Mouse (Mus musculus) forebrain, embryonic 12.5 days (tissue): ENCODE data around the gene Slc2a9. TPM values are rescaled to one million over a fixed set of nuclear protein-coding genes. Genes with fewer than 3 reads are reported as not detected.
"Not testable (repeated sequence)": the region's sequence is repeated elsewhere in the genome, so short reads cannot be mapped to it uniquely, and the experiment has no call there.

Experiments used
- ATAC-seq: fragments of 200-750 bp; cut with Nextera tagmentation; 2 replicates; pipeline ENCODE4 v1.8.0; 2017; ENCODE audit warnings: moderate TSS enrichment; ENCODE audit not compliant: low FRiP score
- H3K27ac ChIP-seq: fragments of 300-500 bp; sonication (generic); 2 replicates; pipeline ENCODE4 v1.5.1; 2016; ENCODE audit warnings: mild to moderate bottlenecking
- H3K27me3 ChIP-seq: fragments of 300-500 bp; sonication (generic); 2 replicates; pipeline ENCODE4 v1.6.1; 2016; ENCODE audit warnings: mild to moderate bottlenecking
- H3K36me3 ChIP-seq: fragments of 300-500 bp; sonication (generic); replicated peaks from 2 replicates; pipeline ENCODE4 v1.6.1; 2016; ENCODE audit warnings: mild to moderate bottlenecking
- H3K4me1 ChIP-seq: fragments of 300-500 bp; sonication (generic); 2 replicates; pipeline ENCODE4 v1.6.1; 2016
- H3K4me2 ChIP-seq: fragments of 300-500 bp; sonication (generic); 2 replicates; pipeline ENCODE4 v1.6.1; 2016; ENCODE audit warnings: mild to moderate bottlenecking, moderate library complexity
- H3K4me3 ChIP-seq: fragments of 300-500 bp; sonication (generic); replicated peaks from 2 replicates; pipeline ENCODE4 v1.5.1; 2016; ENCODE audit warnings: mild to moderate bottlenecking
- H3K9ac ChIP-seq: fragments of 300-500 bp; sonication (generic); 2 replicates; pipeline ENCODE4 v1.6.1; 2016; ENCODE audit warnings: mild to moderate bottlenecking
- H3K9me3 ChIP-seq: fragments of 300-500 bp; sonication (generic); 2 replicates; pipeline ENCODE4 v1.6.1; 2016
- WGBS: fragments of 180-500 bp; shearing (Covaris S2); methylation state at CpG from one replicate; pipeline ENCODE4 v1.1.7; 2016; 5-methylcytosine and 5-hydroxymethylcytosine counted together
- polyA plus RNA-seq: library from polyadenylated mRNA; unstranded; fragments of >200 nt; fragmentation: Nextera tagmentation; extraction: Ambion mirVana; gene quantifications from 2 replicates; pipeline ENCODE4 v1.2.1, GENCODE M21; 2016

The Slc2a9 gene
- polyA plus RNA-seq, 1 experiment from 2014 or later = 0.29 TPM

DNA sequence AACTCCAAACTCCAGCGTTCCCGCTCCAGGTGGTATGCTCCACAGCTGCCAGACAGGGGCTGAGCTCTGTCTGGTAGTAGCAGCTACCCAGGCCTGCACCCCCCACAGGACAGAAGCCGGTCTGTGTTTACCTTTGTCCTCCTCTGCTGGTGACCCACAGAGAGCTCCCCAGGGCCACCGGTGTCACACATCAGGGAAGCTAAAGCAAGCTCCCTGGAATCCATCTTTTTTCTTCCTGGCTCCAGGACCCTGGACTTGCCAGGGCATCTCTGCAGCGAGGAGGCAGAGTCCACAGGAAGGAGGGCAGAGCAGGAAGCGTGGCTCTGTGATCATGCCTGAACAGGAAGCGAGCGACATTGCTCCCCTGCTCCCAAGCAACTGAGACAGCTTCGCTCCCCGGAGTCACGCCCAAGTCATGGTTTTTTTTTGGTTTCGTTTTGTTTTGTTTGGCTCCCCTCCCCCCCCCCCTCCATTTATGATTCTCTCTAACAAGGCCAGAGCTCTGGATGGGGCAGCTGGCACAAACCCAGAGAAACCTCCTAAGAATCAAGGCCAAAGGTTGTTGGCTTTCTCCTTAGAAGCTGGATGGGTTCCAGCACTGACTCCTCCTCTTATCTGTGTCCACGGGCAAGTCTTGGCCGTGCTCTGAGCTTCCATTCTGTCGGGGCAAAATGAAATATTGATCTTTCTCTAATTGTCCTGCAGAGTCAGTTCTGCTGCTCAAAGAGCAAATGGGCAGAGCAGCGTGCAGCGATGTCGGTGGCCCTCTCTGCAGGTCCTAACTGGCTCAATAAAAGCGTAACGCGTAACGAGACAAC lies 22.8 kb downstream of the Slc2a9 start:
- peak overlapping the region; percentile 33 for H3K4me2 ChIP-seq
- H3K4me1 ChIP-seq = peaks cover 13% of the 10 kb centered on the region
- 28% methylated on average over 22 of the region's 22 CpGs for WGBS
- no peaks in the 10 kb centered on the region; the same call in 1 of the 2 replicates for H3K27me3 ChIP-seq
- H3K4me3 ChIP-seq = 0 out of 2 replicates have a peak overlapping the region, but pooled peaks have one; percentile 2
- H3K9ac ChIP-seq = 0 out of 2 replicates have a peak overlapping the region, but pooled peaks have one; percentile 9
- ATAC-seq = peak; percentile 44; the same call in 1 of the 2 replicates
- H3K9me3 ChIP-seq = no peaks in the 10 kb centered on the region
- H3K27ac ChIP-seq = no peak overlapping the region
- H3K36me3 ChIP-seq = no peaks in the 10 kb centered on the region

- peak overlapping the region; percentile 33 for H3K4me2 ChIP-seq
- H3K9me3 ChIP-seq, ATAC-seq, H3K36me3 ChIP-seq, H3K27me3 ChIP-seq, H3K27ac ChIP-seq, H3K9ac ChIP-seq: not testable (repeated sequence)
- 0 out of 2 replicates have a peak overlapping the region, but pooled peaks have one; percentile 2 for H3K4me3 ChIP-seq
- peaks cover 13% of the 10 kb centered on the region for H3K4me1 ChIP-seq
Measured at GRCm38 (mm10) chr5:38479545-38479907, 23.4 kb downstream of the Slc2a9 start.

DNA sequence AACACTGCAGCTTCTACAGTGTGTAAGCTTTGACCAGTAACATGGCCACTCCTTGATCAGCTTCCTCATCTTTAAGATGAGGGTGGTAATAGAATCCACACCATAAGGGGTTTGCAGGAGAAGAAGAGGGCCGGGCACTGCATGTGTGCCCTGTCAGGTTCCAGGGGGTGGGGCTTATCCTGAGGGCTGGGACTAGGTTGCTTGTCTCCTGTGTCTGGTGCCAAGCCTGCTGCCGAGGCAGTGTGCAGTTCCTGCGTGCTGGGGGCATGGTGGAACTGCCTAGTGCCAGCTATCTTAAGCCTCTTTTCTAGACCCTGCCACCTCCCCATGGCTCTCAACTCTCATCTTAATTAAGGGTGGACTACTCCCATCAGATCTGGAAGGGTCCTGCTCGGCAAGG lies 23.9 kb downstream of the Slc2a9 start:
- ATAC-seq = no peak
- H3K9me3 ChIP-seq = no peaks in the 10 kb centered on the region
- H3K36me3 ChIP-seq = no peaks in the 10 kb centered on the region
- H3K4me3 ChIP-seq = no peak overlapping the region
- WGBS = 34% methylated on average over 4 of the region's 4 CpGs
- H3K27ac ChIP-seq = no peak overlapping the region
- H3K4me1 ChIP-seq = peaks cover 13% of the 10 kb centered on the region
- no peak overlapping the region for H3K9ac ChIP-seq
- H3K27me3 ChIP-seq = no peaks in the 10 kb centered on the region; the same call in 1 of the 2 replicates
- no peak overlapping the region for H3K4me2 ChIP-seq

DNA sequence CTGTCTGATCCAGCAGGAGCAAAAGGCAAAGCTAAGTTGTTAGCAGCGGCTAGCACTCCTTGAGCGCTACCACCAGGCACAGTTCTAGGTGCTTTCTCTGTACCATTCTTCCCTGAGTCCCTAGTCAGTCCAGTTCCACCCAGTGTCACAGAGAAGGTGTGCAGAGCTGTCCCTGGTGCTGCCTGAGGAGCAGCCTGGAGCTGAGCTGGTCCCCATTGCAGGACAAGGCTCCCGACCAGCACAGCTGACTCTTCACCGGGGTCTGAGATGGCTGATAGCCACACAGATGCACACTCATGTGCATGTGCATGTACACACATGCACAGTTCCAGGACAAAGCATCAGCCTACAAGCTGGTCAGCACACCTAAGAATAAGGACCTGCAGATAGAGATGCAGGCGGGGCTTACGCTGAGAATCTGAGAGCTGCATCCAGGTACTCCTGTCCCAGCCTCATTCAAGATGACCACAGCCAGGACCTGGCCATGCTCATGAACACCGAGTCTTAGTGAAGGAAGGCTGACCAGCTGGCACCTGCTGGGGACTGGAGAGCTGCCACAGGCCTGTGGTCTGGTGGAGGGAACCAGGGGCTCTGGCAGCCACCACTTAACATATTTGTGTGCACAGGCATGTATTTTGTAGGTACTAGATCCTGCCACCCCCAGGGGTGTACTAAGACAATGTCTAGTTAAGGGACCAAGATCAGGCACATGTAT lies 25.1 kb downstream of the Slc2a9 start:
- Histone ChIP-seq H3K36me3 (no peaks in the 10 kb centered on the region), H3K27ac (no peak overlapping the region), H3K27me3 (no peaks in the 10 kb centered on the region; the same call in 1 of the 2 replicates), H3K9ac (no peak overlapping the region), H3K4me2 (no peak overlapping the region), H3K9me3 (no peaks in the 10 kb centered on the region), H3K4me3 (no peak overlapping the region), H3K4me1 (peaks cover 13% of the 10 kb centered on the region)
- ATAC-seq = no peak
- WGBS = 92% methylated on average over 7 of the region's 7 CpGs

- 89% methylated on average over 25 of the region's 25 CpGs for WGBS
- no peak overlapping the region for H3K27ac ChIP-seq
- no peak overlapping the region for H3K9ac ChIP-seq
- no peak overlapping the region for H3K4me2 ChIP-seq
- no peaks in the 10 kb centered on the region for H3K9me3 ChIP-seq
- no peak overlapping the region for H3K4me3 ChIP-seq
- no peaks in the 10 kb centered on the region; the same call in 1 of the 2 replicates for H3K27me3 ChIP-seq
- peaks cover 13% of the 10 kb centered on the region for H3K4me1 ChIP-seq
- no peaks in the 10 kb centered on the region for H3K36me3 ChIP-seq
- no peak for ATAC-seq
Measured at GRCm38 (mm10) chr5:38476861-38477565, 25.9 kb downstream of the Slc2a9 start.

DNA sequence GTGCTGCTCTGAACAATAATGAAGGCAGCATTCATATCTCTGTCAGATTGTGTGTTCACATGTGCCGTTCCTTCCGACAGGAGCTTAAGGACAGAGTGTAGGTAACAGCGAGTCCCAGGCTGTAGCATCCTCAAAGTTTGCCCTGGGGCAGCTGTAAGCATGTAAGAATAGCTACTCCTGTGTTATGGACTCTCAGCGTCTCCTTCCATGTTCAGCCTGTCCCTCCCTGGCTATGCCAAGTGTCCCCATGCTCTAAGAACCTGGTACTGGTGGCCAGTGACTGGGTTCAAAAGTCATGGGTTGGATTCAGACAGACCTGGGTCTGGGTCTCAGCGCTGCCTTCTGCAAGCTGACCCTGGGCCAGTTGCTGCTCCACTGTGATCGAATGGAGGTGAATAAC lies 32.1 kb downstream of the Slc2a9 start:
- Histone ChIP-seq H3K36me3 (no peaks in the 10 kb centered on the region), H3K4me3 (no peak overlapping the region), H3K27me3 (no peaks in the 10 kb centered on the region; the same call in 1 of the 2 replicates), H3K9ac (no peak overlapping the region), H3K4me1 (no peaks in the 10 kb centered on the region), H3K27ac (no peak overlapping the region), H3K4me2 (no peak overlapping the region), H3K9me3 (no peaks in the 10 kb centered on the region)
- ATAC-seq = no peak
- WGBS = 84% methylated on average over 6 of the region's 6 CpGs

DNA sequence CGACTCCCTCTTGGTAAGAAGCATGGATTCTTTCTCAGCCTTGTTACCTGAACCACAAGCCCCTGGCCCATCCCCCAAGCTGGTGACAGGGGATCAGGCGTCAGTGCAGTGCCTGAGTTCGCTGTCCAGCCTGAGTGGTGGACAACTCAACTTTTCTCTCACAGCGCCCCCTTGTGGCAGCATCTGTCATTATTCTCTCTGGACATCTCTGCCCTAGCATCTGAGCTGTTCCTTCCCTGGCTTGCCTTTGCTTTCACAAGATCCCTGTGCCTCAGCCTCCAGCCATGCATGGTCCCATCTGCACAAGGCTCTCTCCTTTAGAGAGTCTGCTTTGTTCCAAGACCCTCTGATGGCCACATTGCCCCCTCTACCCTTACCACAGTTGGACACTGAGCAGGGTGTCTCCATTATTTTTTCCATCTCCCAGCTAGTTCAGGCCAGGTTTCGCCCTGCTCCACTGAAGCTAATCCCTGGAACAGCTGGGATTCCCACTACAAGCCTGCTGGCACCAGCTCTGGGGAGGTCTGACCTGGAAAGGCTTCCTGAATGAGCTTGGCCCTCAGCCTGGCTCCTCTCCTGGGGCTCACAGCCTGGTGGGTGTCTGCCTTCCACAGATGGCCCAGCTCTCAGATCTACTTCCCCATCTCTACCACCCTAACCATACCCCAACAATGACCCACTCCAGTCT lies 32.9 kb downstream of the Slc2a9 start:
- H3K4me3 ChIP-seq = no peak overlapping the region
- H3K36me3 ChIP-seq = no peaks in the 10 kb centered on the region
- 17% methylated on average over 5 of the region's 5 CpGs for WGBS
- no peaks in the 10 kb centered on the region for H3K4me1 ChIP-seq
- no peak overlapping the region for H3K27ac ChIP-seq
- no peak overlapping the region for H3K4me2 ChIP-seq
- ATAC-seq = peak; percentile 77
- no peaks in the 10 kb centered on the region; the same call in 1 of the 2 replicates for H3K27me3 ChIP-seq
- H3K9ac ChIP-seq = no peak overlapping the region
- no peaks in the 10 kb centered on the region for H3K9me3 ChIP-seq

GRCm38 (mm10) chr5:38466569-38467110 lies 36.3 kb downstream of the Slc2a9 start:
- H3K4me3 ChIP-seq = no peak overlapping the region
- no peaks in the 10 kb centered on the region for H3K4me1 ChIP-seq
- 82% methylated on average over 5 of the region's 5 CpGs for WGBS
- no peak overlapping the region for H3K9ac ChIP-seq
- H3K36me3 ChIP-seq = no peaks in the 10 kb centered on the region
- H3K9me3 ChIP-seq = no peaks in the 10 kb centered on the region
- H3K4me2 ChIP-seq = no peak overlapping the region
- no peaks in the 10 kb centered on the region; the same call in 1 of the 2 replicates for H3K27me3 ChIP-seq
- H3K27ac ChIP-seq = no peak overlapping the region
- no peak for ATAC-seq

GRCm38 (mm10) chr5:38461261-38461660 lies 41.7 kb downstream of the Slc2a9 start:
- no peak for ATAC-seq
- Histone ChIP-seq H3K9ac (no peak overlapping the region), H3K27ac (no peak overlapping the region), H3K4me2 (no peak overlapping the region), H3K27me3 (no peaks in the 10 kb centered on the region), H3K4me3 (no peak overlapping the region), H3K9me3 (no peaks in the 10 kb centered on the region), H3K36me3 (no peaks in the 10 kb centered on the region), H3K4me1 (no peaks in the 10 kb centered on the region)
- 82% methylated on average over 5 of the region's 5 CpGs for WGBS

GRCm38 (mm10) chr5:38450936-38451335 lies 52.0 kb downstream of the Slc2a9 start:
- H3K36me3 ChIP-seq = no peaks in the 10 kb centered on the region
- no peak overlapping the region for H3K4me3 ChIP-seq
- ATAC-seq = no peak
- H3K27ac ChIP-seq = no peak overlapping the region
- H3K4me1 ChIP-seq = no peaks in the 10 kb centered on the region
- H3K4me2 ChIP-seq = no peak overlapping the region
- no peaks in the 10 kb centered on the region for H3K27me3 ChIP-seq
- H3K9me3 ChIP-seq = no peaks in the 10 kb centered on the region
- no peak overlapping the region for H3K9ac ChIP-seq
- 88% methylated on average over 3 of the region's 3 CpGs for WGBS

DNA sequence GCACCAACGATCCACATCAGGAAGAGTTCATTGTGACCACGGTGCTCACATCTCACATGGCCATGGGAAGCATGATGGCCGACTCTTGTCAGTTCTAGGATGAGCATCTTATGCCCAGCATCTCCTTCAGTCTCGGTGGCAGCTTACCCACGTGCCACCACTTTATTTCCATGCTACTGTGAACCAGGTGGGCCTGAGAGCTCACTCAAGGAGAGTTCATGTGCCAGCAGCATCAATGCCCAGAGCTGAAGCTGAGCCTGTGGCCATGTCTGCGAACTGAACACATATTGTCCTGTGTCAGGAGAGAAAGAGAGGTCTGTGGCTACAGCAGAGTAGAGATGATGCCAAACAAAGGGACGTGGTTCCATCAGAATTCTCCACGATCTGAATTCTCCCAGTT lies 53.3 kb downstream of the Slc2a9 start:
- H3K27ac ChIP-seq = no peak overlapping the region
- H3K9ac ChIP-seq = no peak overlapping the region
- no peak for ATAC-seq
- H3K4me2 ChIP-seq = no peak overlapping the region
- H3K36me3 ChIP-seq = no peaks in the 10 kb centered on the region
- H3K9me3 ChIP-seq = no peaks in the 10 kb centered on the region
- H3K4me1 ChIP-seq = no peaks in the 10 kb centered on the region
- no peaks in the 10 kb centered on the region for H3K27me3 ChIP-seq
- 89% methylated on average over 6 of the region's 8 CpGs for WGBS
- no peak overlapping the region for H3K4me3 ChIP-seq
